Mouse (Mus musculus) kidney, embryonic 14.5 days (tissue): ENCODE data around the gene Mmadhc. TPM values are rescaled to one million over a fixed set of nuclear protein-coding genes. Genes with fewer than 3 reads are reported as not detected.

Experiments
- ATAC-seq: fragments of 200-750 bp; cut with Nextera tagmentation; 2 replicates; pipeline ENCODE4 v1.8.0; 2017; ENCODE audit warnings: moderate number of reproducible peaks, mild to moderate bottlenecking, moderate TSS enrichment, moderate library complexity; ENCODE audit not compliant: low FRiP score, low TSS enrichment
- H3K27ac ChIP-seq: fragments of 300-500 bp; sonication (generic); 2 replicates; pipeline ENCODE4 v1.5.1; 2014; ENCODE audit warnings: low read depth, mild to moderate bottlenecking, low read length, moderate library complexity, mixed read lengths
- H3K27me3 ChIP-seq: fragments of 300-500 bp; sonication (generic); 2 replicates; pipeline ENCODE4 v1.6.1; 2014; ENCODE audit warnings: mild to moderate bottlenecking, low read length; ENCODE audit not compliant: control insufficient read depth, insufficient read depth
- H3K36me3 ChIP-seq: fragments of 300-500 bp; sonication (generic); 2 replicates; pipeline ENCODE4 v1.6.1; 2014; ENCODE audit warnings: low read length, mixed read lengths; ENCODE audit not compliant: control insufficient read depth, insufficient read depth
- H3K4me1 ChIP-seq: fragments of 300-500 bp; sonication (generic); 2 replicates; pipeline ENCODE4 v1.6.1; 2014; ENCODE audit warnings: low read length, mixed read lengths; ENCODE audit not compliant: control insufficient read depth, insufficient read depth
- H3K4me2 ChIP-seq: fragments of 300-500 bp; sonication (generic); replicated peaks from 2 replicates; pipeline ENCODE4 v1.6.1; 2014; ENCODE audit warnings: low read depth, mild to moderate bottlenecking, low read length
- H3K4me3 ChIP-seq: fragments of 300-500 bp; sonication (generic); 2 replicates; pipeline ENCODE4 v1.5.1; 2014; ENCODE audit warnings: mild to moderate bottlenecking, low read length
- H3K9ac ChIP-seq: fragments of 300-500 bp; sonication (generic); 2 replicates; pipeline ENCODE4 v1.6.1; 2014; ENCODE audit warnings: low read depth, mild to moderate bottlenecking, low read length, moderate library complexity
- H3K9me3 ChIP-seq: fragments of 300-500 bp; sonication (generic); 2 replicates; pipeline ENCODE4 v1.6.1; 2016; ENCODE audit warnings: low read length; ENCODE audit not compliant: control insufficient read depth
- WGBS: fragments of 180-500 bp; shearing (Covaris S2); extraction: QIAGEN DNeasy Blood & Tissue Kit; methylation state at CpG from one replicate; pipeline ENCODE4 v1.1.7; 2014; 5-methylcytosine and 5-hydroxymethylcytosine counted together
- polyA plus RNA-seq: library from polyadenylated mRNA; unstranded; fragments of >200 nt; fragmentation: Nextera tagmentation; extraction: Ambion mirVana; gene quantifications from 2 replicates; pipeline ENCODE4 v1.2.1, GENCODE M21; 2014

Mmadhc gene
- polyA plus RNA-seq, 1 experiment from 2014 or later: 156 TPM

DNA sequence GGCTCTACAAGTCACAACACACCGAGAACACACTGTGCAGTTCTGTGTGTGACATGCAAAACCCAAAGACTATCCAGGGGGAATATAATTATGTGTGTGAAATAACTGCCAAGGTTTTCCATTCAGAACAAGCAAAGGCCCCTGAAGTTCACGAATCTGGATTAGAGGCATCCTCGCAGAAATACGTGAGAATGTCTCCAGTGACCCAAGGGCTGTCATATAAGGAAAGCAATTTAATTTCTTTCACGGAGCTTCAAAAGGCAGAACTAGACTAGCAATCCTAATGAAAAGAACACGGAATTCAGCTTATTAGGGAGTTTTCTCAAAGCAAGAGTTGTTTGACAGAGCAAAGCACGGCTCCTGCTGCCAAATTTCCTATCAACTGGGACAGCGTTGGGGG is 63.1 kb downstream of the Mmadhc start:
- Histone ChIP-seq H3K9me3 (peaks cover 3% of the 10 kb centered on the region; the same call in 1 of the 2 replicates), H3K4me3 (no peak overlapping the region), H3K9ac (no peak overlapping the region), H3K4me2 (no peak overlapping the region), H3K4me1 (no peaks in the 10 kb centered on the region), H3K27me3 (no peaks in the 10 kb centered on the region), H3K27ac (no peak overlapping the region), H3K36me3 (no peaks in the 10 kb centered on the region)
- no peak for ATAC-seq
- WGBS: 78% methylated on average over 8 of the region's 8 CpGs

Other genes with a start within 250 kb of the Mmadhc start
- gene Lypd6, start 230.4 kb downstream of the Mmadhc start, polyA plus RNA-seq: 8.4 and 12.7 TPM in 2 replicates